Mouse (Mus musculus) erythroid progenitor cell, adult 5-6 weeks (primary cell): ENCODE results near the gene Fam184b. TPM values are rescaled to one million over a fixed set of nuclear protein-coding genes. Genes with fewer than 3 reads are reported as not detected.

ENCODE experiments used
- total RNA-seq, 2 experiments: library from RNA; stranded (forward) in 1 of 2; stranded (reverse) in 1 of 2; fragments of 150-400 nt in 1 of 2; fragments of 186-747, 209-891 nt in 1 of 2; gene quantifications; 2 replicates each; pipeline versions ENCODE4 v1.2.3 to v1.2.4; 2015 to 2017; ENCODE audit warnings: low replicate concordance in 2 of 2

The Fam184b gene
- total RNA-seq, 2 experiments from 2014 or later = not detected

Other genes with a start within 250 kb of the Fam184b start
- gene Qdpr, start 189.4 kb downstream of the Fam184b start, total RNA-seq (2015; ENCODE audit: low replicate concordance) = 3.4 and 32.8 TPM in 2 replicates
- 1.4 and 6.4 TPM in 2 replicates for gene Qdpr, start 189.4 kb downstream of the Fam184b start, total RNA-seq (2017; ENCODE audit: low replicate concordance)
- not detected in 2 replicates for gene Clrn2, start 185.9 kb downstream of the Fam184b start, total RNA-seq (2015; ENCODE audit: low replicate concordance)
- not detected in 2 replicates for gene Clrn2, start 185.9 kb downstream of the Fam184b start, total RNA-seq (2017; ENCODE audit: low replicate concordance)
- gene Lap3, start 146.2 kb downstream of the Fam184b start, total RNA-seq (2015; ENCODE audit: low replicate concordance) = 19.8 and 24.7 TPM in 2 replicates
- gene Lap3, start 146.2 kb downstream of the Fam184b start, total RNA-seq (2017; ENCODE audit: low replicate concordance) = 14.8 and 27.7 TPM in 2 replicates
- gene Med28, start 119.4 kb downstream of the Fam184b start, total RNA-seq (2015; ENCODE audit: low replicate concordance) = 38.6 and 68.8 TPM in 2 replicates
- gene Med28, start 119.4 kb downstream of the Fam184b start, total RNA-seq (2017; ENCODE audit: low replicate concordance) = 3.4 and 18.1 TPM in 2 replicates
- 382 and 401 TPM in 2 replicates for gene Ncapg, start 30.3 kb upstream of the Fam184b start, total RNA-seq (2015; ENCODE audit: low replicate concordance)
- 362 and 411 TPM in 2 replicates for gene Ncapg, start 30.3 kb upstream of the Fam184b start, total RNA-seq (2017; ENCODE audit: low replicate concordance)
- 18.4 and 36.9 TPM in 2 replicates for gene Lcorl, start 218.0 kb upstream of the Fam184b start, total RNA-seq (2015; ENCODE audit: low replicate concordance)
- gene Lcorl, start 218.0 kb upstream of the Fam184b start, total RNA-seq (2017; ENCODE audit: low replicate concordance) = 21.1 and 29.5 TPM in 2 replicates